Mouse (Mus musculus): ENCODE measurements around the gene Plin3. TPM values are rescaled to one million over a fixed set of nuclear protein-coding genes. Genes with fewer than 3 reads are reported as not detected.

Gene Plin3
- total RNA-seq, 2 experiments from 2014 or later, result 9.3 to 10.1 TPM

- intact Hi-C loops (cut with DNase I), result loop anchor here (5.0 kb wide), 1 partner anchor 125 kb away; no protein-coding TSS in a partner anchor
- DNase-seq (ENCODE audit: low spot score in 2 of 2), result peak; percentile 40 to 45
Measured at GRCm38 (mm10) chr17:56257181-56257894, 35.3 kb downstream of the Plin3 start.

- intact Hi-C loops (cut with DNase I), result loop anchor here (5.0 kb wide), 1 partner anchor 124 kb away; no protein-coding TSS in a partner anchor
- peak; percentile 93 to 95 for DNase-seq (ENCODE audit: low spot score in 2 of 2)
Measured at GRCm38 (mm10) chr17:56256239-56256881, 36.3 kb downstream of the Plin3 start, which contains the start of gene Fem1a. Fem1a (plus strand) TSS chr17:56256810.

- DNase-seq (ENCODE audit: low spot score in 2 of 2), result peak; percentile 98 to 99
- intact Hi-C loops (cut with DNase I), result loop anchor here (2.0 to 5.0 kb wide), 2 partner anchors 37 to 124 kb away; partner anchors contain the start of gene Dpp9
Measured at GRCm38 (mm10) chr17:56255863-56256238, 36.8 kb downstream of the Plin3 start.

- intact Hi-C loops (cut with DNase I), result loop anchor here (2.0 to 5.0 kb wide), 2 partner anchors 37 to 123 kb away; partner anchors contain the start of gene Dpp9
- peak in 1 of 2 experiments; percentile 54 for DNase-seq (ENCODE audit: low spot score in 2 of 2)
Measured at GRCm38 (mm10) chr17:56255429-56255828, 37.2 kb downstream of the Plin3 start.

- intact Hi-C loops (cut with DNase I), result loop anchor here (2.0 to 5.0 kb wide), 2 partner anchors 36 to 122 kb away; partner anchors contain the start of gene Dpp9
- no peak for DNase-seq (ENCODE audit: low spot score in 2 of 2)
Measured at GRCm38 (mm10) chr17:56254695-56255094, 38.0 kb downstream of the Plin3 start.

GRCm38 (mm10) chr17:56251136-56251829, 41.4 kb downstream of the Plin3 start:
- intact Hi-C loops (cut with DNase I), result no loop called here
- DNase-seq (ENCODE audit: low spot score in 2 of 2), result peak; percentile 42 to 64

GRCm38 (mm10) chr17:56245608-56246007, 47.1 kb downstream of the Plin3 start:
- intact Hi-C loops (cut with DNase I), result no loop called here

GRCm38 (mm10) chr17:56241541-56242401, 50.9 kb downstream of the Plin3 start:
- peak; percentile 76 to 81 for DNase-seq (ENCODE audit: low spot score in 2 of 2)
- intact Hi-C loops (cut with DNase I), result no loop called here

More at GRCm38 (mm10) chr17:56245608-56246007, 47.1 kb downstream of the Plin3 start:
- no peak for DNase-seq (ENCODE audit: low spot score in 2 of 2)

GRCm38 (mm10) chr17:56233818-56234469, 58.7 kb downstream of the Plin3 start:
- intact Hi-C loops (cut with DNase I), result no loop called here

GRCm38 (mm10) chr17:56233389-56233788, 59.3 kb downstream of the Plin3 start:
- intact Hi-C loops (cut with DNase I), result no loop called here
- no peak for DNase-seq (ENCODE audit: low spot score in 2 of 2)

More at GRCm38 (mm10) chr17:56233818-56234469, 58.7 kb downstream of the Plin3 start:
- DNase-seq (ENCODE audit: low spot score in 2 of 2), result peak; percentile 81 to 83

- peak; percentile 71 to 82 for DNase-seq (ENCODE audit: low spot score in 2 of 2)
- intact Hi-C loops (cut with DNase I), result no loop called here
Measured at GRCm38 (mm10) chr17:56229943-56230342, 62.7 kb downstream of the Plin3 start.

Small RNA genes lying within 50 kb of the gene (microRNA-seq; reads per million reads assigned to microRNA genes)
- gene Mir7b, result 2,067 reads per million, percentile 85 among the genes with 10 or more reads in this experiment

Other genes with a start within 250 kb of the Plin3 start
- 10 to 100 TPM; 87.9 to 94.9 TPM for gene Ubxn6, start 217.8 kb downstream of the Plin3 start, total RNA-seq (2021)
- 100 to 1,000 TPM in 1 of 2 experiments, 10 to 100 TPM in 1; 95.2 to 109 TPM for gene Hdgfl2, start 213.2 kb downstream of the Plin3 start, total RNA-seq (2021)
- gene Plin4, start 183.1 kb downstream of the Plin3 start, total RNA-seq (2021), result 1 to 10 TPM; 2.9 to 6.4 TPM
- under 1 TPM; 0.59 to 0.99 TPM for gene Plin5, start 175.3 kb downstream of the Plin3 start, total RNA-seq (2021)
- 1 to 10 TPM; 4.2 to 5.4 TPM for gene Lrg1, start 170.9 kb downstream of the Plin3 start, total RNA-seq (2021)
- 100 to 1,000 TPM; 131 to 144 TPM for gene Sema6b, start 152.5 kb downstream of the Plin3 start, total RNA-seq (2021)
- 1 to 10 TPM; 7.9 to 8.5 TPM for gene Tnfaip8l1, start 130.4 kb downstream of the Plin3 start, total RNA-seq (2021)
- gene Mydgf, start 109.0 kb downstream of the Plin3 start, total RNA-seq (2021), result 10 to 100 TPM; 39.7 to 43.9 TPM
- 10 to 100 TPM; 68.7 to 72.1 TPM for gene Dpp9, start 74.0 kb downstream of the Plin3 start, total RNA-seq (2021)
- gene Fem1a, start 36.1 kb downstream of the Plin3 start, total RNA-seq (2021), result 10 to 100 TPM; 33.0 to 35.4 TPM
- 1 to 10 TPM; 4.9 to 5.3 TPM for gene Ticam1, start 16.1 kb downstream of the Plin3 start, total RNA-seq (2021)
- gene Arrdc5, start 7.4 kb upstream of the Plin3 start, total RNA-seq (2021), result not detected
- 1 to 10 TPM in 1 of 2 experiments, under 1 TPM in 1; 0.82 to 1.3 TPM for gene Uhrf1, start 10.4 kb upstream of the Plin3 start, total RNA-seq (2021)
- gene Kdm4b, start 33.2 kb upstream of the Plin3 start, total RNA-seq (2021), result 10 to 100 TPM; 64.4 to 78.3 TPM
- gene Ptprs, start 183.6 kb upstream of the Plin3 start, total RNA-seq (2021), result 100 to 1,000 TPM; 576 to 675 TPM
- gene Znrf4, start 219.6 kb upstream of the Plin3 start, total RNA-seq (2021), result not detected

All from left cerebral cortex, postnatal 36 days (tissue).